Mouse (Mus musculus) heart, embryonic 15.5 days (tissue): Measurements from ENCODE around the gene Cyp4x1. TPM values are rescaled to one million over a fixed set of nuclear protein-coding genes. Genes with fewer than 3 reads are reported as not detected.

ENCODE experiments used
- ATAC-seq: fragments of 200-750 bp; cut with Nextera tagmentation; replicated peaks from 2 replicates; pipeline ENCODE4 v1.8.0; 2017; ENCODE audit warnings: low read depth, moderate TSS enrichment; ENCODE audit not compliant: insufficient number of reproducible peaks, insufficient read depth, low FRiP score
- H3K27ac ChIP-seq: fragments of 300-500 bp; sonication (generic); 2 replicates; pipeline ENCODE4 v1.5.1; 2015; ENCODE audit warnings: mild to moderate bottlenecking, inconsistent platforms
- H3K27me3 ChIP-seq: fragments of 300-500 bp; sonication (generic); 2 replicates; pipeline ENCODE4 v1.6.1; 2015; ENCODE audit warnings: inconsistent platforms
- H3K36me3 ChIP-seq: fragments of 300-500 bp; sonication (generic); 2 replicates; pipeline ENCODE4 v1.6.1; 2015; ENCODE audit warnings: mild to moderate bottlenecking, inconsistent platforms
- H3K4me1 ChIP-seq: fragments of 300-500 bp; sonication (generic); replicated peaks from 2 replicates; pipeline ENCODE4 v1.6.1; 2015; ENCODE audit warnings: inconsistent platforms
- H3K4me2 ChIP-seq: fragments of 300-500 bp; sonication (generic); 2 replicates; pipeline ENCODE4 v1.6.1; 2015; ENCODE audit warnings: inconsistent platforms, mild to moderate bottlenecking, moderate library complexity
- H3K4me3 ChIP-seq: fragments of 300-500 bp; sonication (generic); 2 replicates; pipeline ENCODE4 v1.5.1; 2015; ENCODE audit warnings: mild to moderate bottlenecking, inconsistent platforms
- H3K9ac ChIP-seq: fragments of 300-500 bp; sonication (generic); 2 replicates; pipeline ENCODE4 v1.6.1; 2015; ENCODE audit warnings: mild to moderate bottlenecking, inconsistent platforms
- H3K9me3 ChIP-seq: fragments of 300-500 bp; sonication (generic); replicated peaks from 2 replicates; pipeline ENCODE4 v1.6.1; 2016; ENCODE audit warnings: inconsistent platforms
- WGBS: fragments of 180-500 bp; shearing (Covaris S2); methylation state at CpG from one replicate; pipeline ENCODE4 v1.1.7; 2015; ENCODE audit warnings: mixed read lengths; 5-methylcytosine and 5-hydroxymethylcytosine counted together
- polyA plus RNA-seq: library from polyadenylated mRNA; unstranded; fragments of >200 nt; fragmentation: Nextera tagmentation; extraction: Ambion mirVana; gene quantifications from 2 replicates; pipeline ENCODE4 v1.2.1, GENCODE M21; 2015

The Cyp4x1 gene
- polyA plus RNA-seq, 1 experiment from 2014 or later, result not detected

DNA sequence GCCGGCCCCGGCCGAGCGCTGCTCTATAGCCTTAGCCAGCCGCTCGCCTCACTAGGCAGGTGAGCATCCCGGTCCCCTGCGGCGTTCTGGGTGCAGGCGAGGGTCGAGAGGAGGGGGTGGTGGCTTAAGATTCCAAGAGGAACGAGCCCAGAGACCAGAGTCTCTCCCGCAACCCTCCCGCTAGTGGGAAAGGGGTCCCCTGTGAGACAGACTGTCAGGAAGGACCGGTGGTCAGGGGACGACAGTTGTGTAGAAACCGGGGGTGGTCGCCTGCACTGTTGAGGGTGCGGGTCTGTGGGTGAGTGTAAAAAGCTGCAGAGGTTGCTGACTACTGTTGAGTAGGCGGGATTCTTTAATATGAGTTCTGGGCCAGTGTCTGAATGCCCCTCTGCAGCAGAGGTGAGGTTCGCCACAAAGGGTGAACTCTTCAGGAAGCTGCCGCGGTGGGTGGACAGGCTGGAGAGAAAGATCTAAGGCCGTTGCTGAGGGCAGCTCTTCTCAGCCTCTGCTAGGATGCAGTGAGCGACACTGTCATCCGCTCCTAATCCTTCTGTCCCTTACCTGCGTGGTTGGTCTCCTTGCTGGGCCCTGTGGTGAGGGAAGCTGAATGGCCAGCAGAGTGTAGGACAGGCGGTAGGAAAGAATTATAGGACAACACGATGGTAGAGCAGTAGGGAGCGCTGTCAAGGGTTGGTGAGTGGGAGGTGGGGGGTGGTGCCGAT lies 70.4 kb downstream of the Cyp4x1 start:
- Histone ChIP-seq H3K9me3 (no peaks in the 10 kb centered on the region), H3K4me1 (peaks cover 16% of the 10 kb centered on the region), H3K27ac (no peak overlapping the region)

DNA sequence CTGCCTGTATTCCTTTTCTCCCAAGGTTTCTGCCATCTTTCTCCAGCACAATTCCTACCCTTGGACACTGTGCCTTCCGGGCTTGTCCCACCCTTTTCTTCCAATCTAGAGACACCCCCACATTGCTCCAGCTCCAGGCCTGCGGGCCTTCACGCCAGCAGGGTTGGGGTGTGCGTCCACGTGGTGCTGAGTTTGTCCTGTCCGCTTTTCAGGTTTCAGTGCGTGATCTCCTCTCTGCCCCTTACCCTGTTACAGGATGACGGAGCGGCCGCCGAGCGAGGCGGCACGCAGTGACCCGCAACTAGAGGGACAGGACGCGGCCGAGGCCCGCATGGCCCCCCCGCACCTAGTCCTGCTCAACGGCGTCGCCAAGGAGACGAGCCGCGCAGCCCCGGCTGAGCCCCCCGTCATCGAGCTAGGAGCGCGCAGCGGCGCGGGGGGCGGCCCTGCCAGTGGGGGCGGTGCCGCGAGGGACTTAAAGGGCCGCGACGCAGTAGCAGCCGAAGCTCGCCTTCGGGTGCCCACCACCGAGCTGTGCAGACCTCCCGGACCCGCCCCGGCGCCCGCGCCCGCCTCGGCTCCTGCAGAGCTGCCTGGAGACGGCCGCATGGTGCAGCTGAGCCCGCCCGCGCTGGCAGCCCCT lies 71.1 kb downstream of the Cyp4x1 start:
- under 1% methylated on average over 58 of the region's 58 CpGs for WGBS
- no peaks in the 10 kb centered on the region for H3K36me3 ChIP-seq
- H3K27ac ChIP-seq, result no peak overlapping the region
- H3K9me3 ChIP-seq, result no peaks in the 10 kb centered on the region
- H3K4me3 ChIP-seq, result peak overlapping the region; percentile 59
- H3K27me3 ChIP-seq, result peaks cover 90% of the 10 kb centered on the region
- peaks cover 16% of the 10 kb centered on the region for H3K4me1 ChIP-seq
- H3K4me2 ChIP-seq, result peak overlapping the region; percentile 96
- peak; percentile 76 for ATAC-seq
- H3K9ac ChIP-seq, result peak overlapping the region; percentile 48

More for the DNA sequence above, 70.4 kb downstream of the Cyp4x1 start:
- peak overlapping the region; percentile 96 for H3K4me2 ChIP-seq
- H3K9ac ChIP-seq, result peak overlapping the region; percentile 48
- H3K4me3 ChIP-seq, result peak overlapping the region; percentile 59
- no peaks in the 10 kb centered on the region for H3K36me3 ChIP-seq
- peaks cover 90% of the 10 kb centered on the region for H3K27me3 ChIP-seq
- WGBS, result 4% methylated on average over 30 of the region's 31 CpGs
- ATAC-seq, result no peak

DNA sequence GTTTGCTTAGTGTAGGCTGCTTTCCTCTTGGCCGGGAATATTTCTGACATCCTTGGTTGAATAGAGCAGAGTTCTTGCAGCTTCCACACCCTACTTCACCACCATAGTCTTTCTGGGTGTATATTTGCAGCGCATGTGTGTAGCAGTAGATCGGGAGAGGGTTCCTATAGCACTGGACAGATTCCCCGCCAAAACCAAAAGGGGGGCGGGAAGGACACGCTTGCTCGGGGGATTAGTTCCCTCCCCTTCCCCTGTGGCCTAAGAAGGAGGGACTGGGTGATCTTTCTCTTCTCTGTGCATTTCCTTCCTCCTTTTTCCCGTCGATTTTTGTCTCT lies 71.6 kb downstream of the Cyp4x1 start:
- no peak overlapping the region; the same call in 1 of the 2 replicates for H3K9ac ChIP-seq
- peak overlapping the region; percentile 96 for H3K4me2 ChIP-seq
- H3K36me3 ChIP-seq, result no peaks in the 10 kb centered on the region
- peak; percentile 16; the same call in 1 of the 2 replicates for ATAC-seq
- H3K4me1 ChIP-seq, result peaks cover 19% of the 10 kb centered on the region
- peak overlapping the region; percentile 59 for H3K4me3 ChIP-seq
- no peak overlapping the region for H3K27ac ChIP-seq
- peaks cover 93% of the 10 kb centered on the region for H3K27me3 ChIP-seq
- H3K9me3 ChIP-seq, result no peaks in the 10 kb centered on the region
- 4% methylated on average over 9 of the region's 9 CpGs for WGBS

DNA sequence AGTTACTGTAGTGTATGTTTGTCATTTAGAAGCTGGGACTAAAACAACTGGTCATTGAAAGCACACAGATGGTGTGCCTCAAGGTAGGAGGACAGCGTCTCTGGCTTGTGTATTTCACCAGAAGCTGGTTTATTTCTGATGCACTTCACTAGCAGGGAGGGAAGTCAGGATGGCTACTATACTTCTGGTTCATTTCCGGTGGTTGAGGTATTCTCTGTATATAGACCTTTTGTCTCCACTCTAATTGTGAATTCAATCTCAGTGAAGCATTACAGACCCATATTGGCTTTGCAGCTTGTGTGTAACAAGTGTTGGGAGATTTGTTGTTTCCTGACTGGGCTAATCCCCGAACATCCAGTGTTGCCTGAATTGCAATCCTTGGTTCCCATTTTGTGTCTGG lies 73.3 kb downstream of the Cyp4x1 start:
- Histone ChIP-seq H3K4me3 (peak overlapping the region; percentile 51), H3K9me3 (no peaks in the 10 kb centered on the region), H3K4me1 (peaks cover 32% of the 10 kb centered on the region), H3K4me2 (peak overlapping the region; percentile 66), H3K27ac (no peak overlapping the region), H3K27me3 (peaks cover 93% of the 10 kb centered on the region), H3K9ac (no peak overlapping the region), H3K36me3 (no peaks in the 10 kb centered on the region)
- 16% methylated on average over 3 of the region's 3 CpGs for WGBS
- ATAC-seq, result no peak

DNA sequence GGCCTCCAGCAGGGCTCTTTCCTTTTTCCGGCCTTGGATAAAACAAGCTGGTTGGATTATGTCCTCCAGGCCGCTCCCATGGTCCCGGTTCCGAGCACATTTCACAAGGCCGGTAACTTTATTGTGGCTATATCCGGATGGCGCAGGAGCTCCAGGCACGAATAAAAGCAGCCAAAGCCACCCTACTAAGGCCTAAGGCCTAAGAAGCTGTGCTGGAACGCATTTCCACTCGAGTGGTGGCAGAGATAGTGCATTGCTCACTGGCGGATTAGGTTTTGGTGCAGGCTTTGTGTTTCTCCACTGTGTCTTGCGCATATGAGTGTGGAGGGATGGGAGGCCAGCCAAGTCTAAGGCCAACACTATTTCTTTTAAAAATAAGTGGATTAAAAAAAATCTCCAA lies 74.2 kb downstream of the Cyp4x1 start:
- peaks cover 32% of the 10 kb centered on the region for H3K4me1 ChIP-seq
- H3K4me3 ChIP-seq, result peak overlapping the region; percentile 51
- no peak for ATAC-seq
- H3K4me2 ChIP-seq, result peak overlapping the region; percentile 66
- WGBS, result 13% methylated on average over 12 of the region's 12 CpGs
- no peaks in the 10 kb centered on the region for H3K36me3 ChIP-seq
- no peak overlapping the region for H3K9ac ChIP-seq
- no peaks in the 10 kb centered on the region for H3K9me3 ChIP-seq
- H3K27ac ChIP-seq, result peak overlapping the region; percentile 75
- H3K27me3 ChIP-seq, result peaks cover 93% of the 10 kb centered on the region

- Histone ChIP-seq H3K9ac (peak overlapping the region; percentile 25; the same call in 1 of the 2 replicates), H3K9me3 (no peaks in the 10 kb centered on the region), H3K4me3 (peak overlapping the region; percentile 51), H3K27me3 (peaks cover 93% of the 10 kb centered on the region), H3K36me3 (no peaks in the 10 kb centered on the region), H3K27ac (peak overlapping the region; percentile 75), H3K4me2 (peak overlapping the region; percentile 66), H3K4me1 (peaks cover 31% of the 10 kb centered on the region)
- ATAC-seq, result no peak
- WGBS, result 3% methylated on average over 23 of the region's 23 CpGs
Observed at GRCm38 (mm10) chr4:115058871-115059590, 75.0 kb downstream of the Cyp4x1 start.

DNA sequence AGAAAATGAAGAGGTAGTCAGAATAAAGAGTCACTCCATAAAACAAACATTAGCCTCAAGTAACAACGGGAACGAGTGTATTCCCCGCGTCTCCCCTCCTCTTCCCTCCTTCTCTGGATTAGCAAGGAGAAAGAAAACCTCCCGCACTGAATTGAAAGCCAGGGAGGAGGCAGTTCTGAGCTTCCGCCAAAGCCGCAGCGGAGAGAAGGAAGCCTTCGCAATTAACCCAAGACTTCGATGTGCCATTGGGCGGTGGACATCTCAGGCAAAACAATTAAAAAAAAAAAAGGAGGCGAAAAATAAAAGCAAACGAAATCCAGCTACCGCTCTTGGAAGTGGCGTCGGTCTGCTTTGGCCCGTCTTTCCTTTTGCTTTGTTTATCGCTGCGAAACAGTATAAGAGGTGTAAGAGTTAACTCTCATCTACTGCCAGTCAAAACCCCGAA lies 75.7 kb downstream of the Cyp4x1 start:
- Histone ChIP-seq H3K4me3 (peak overlapping the region; percentile 51), H3K4me2 (peak overlapping the region; percentile 66), H3K36me3 (no peaks in the 10 kb centered on the region), H3K27me3 (peaks cover 88% of the 10 kb centered on the region), H3K9me3 (no peaks in the 10 kb centered on the region), H3K27ac (peak overlapping the region; percentile 75), H3K4me1 (peaks cover 25% of the 10 kb centered on the region), H3K9ac (peak overlapping the region; percentile 49)
- 1% methylated on average over 20 of the region's 20 CpGs for WGBS
- ATAC-seq, result no peak

GRCm38 (mm10) chr4:115057674-115058316 lies 76.3 kb downstream of the Cyp4x1 start:
- Histone ChIP-seq H3K27me3 (peaks cover 87% of the 10 kb centered on the region), H3K4me3 (peak overlapping the region; percentile 51), H3K4me2 (peak overlapping the region; percentile 66), H3K4me1 (peaks cover 23% of the 10 kb centered on the region), H3K36me3 (no peaks in the 10 kb centered on the region), H3K9me3 (no peaks in the 10 kb centered on the region), H3K27ac (peak overlapping the region; percentile 75), H3K9ac (peak overlapping the region; percentile 49)
- 0 out of 2 replicates have a peak, but pooled peaks have one; percentile 20 for ATAC-seq
- 3% methylated on average over 33 of the region's 33 CpGs for WGBS

DNA sequence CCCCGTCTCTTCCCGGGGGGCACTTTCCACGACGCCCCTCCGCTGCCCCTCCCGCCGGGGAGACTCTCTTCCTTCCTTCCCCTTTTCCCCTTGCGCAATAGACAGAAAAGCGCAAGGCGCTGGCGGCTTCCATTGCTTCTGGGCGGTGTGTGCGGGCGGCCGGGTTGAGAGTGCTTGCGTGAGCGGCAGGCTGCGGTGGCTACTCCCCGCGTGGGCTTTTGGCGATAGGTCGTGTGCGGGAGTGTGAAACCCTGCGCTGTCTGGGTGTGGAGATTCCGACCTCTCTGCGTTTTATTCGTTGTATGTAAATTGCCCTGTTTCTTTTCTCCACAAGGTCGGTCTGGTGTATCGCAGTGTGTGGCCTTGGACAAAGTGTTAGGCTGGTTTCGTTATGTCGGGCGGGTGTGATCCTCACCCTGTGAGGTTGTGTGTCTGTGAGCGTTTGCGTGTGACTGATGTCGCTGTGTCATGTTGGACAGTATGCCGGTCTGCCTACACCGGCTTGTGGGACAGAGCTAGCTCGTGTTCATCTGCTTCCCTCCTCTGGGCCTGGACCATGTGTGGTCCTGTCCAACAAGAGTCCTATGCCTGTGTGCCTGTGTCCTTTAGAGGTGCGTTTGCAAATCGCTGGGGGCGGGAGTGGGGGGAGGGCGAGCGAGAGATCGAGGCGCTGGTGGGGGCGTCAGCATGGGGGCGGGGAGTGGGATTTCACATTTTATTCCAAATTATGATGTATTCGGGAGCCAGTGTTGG lies 77.0 kb downstream of the Cyp4x1 start:
- H3K4me1 ChIP-seq, result peaks cover 26% of the 10 kb centered on the region
- no peaks in the 10 kb centered on the region for H3K36me3 ChIP-seq
- H3K9me3 ChIP-seq, result no peaks in the 10 kb centered on the region
- peak overlapping the region; percentile 49 for H3K9ac ChIP-seq
- peak overlapping the region; percentile 66 for H3K4me2 ChIP-seq
- H3K27ac ChIP-seq, result peak overlapping the region; percentile 75
- peak; percentile 51 for ATAC-seq
- WGBS, result under 1% methylated on average over 48 of the region's 48 CpGs
- peaks cover 88% of the 10 kb centered on the region for H3K27me3 ChIP-seq
- H3K4me3 ChIP-seq, result peak overlapping the region; percentile 51

GRCm38 (mm10) chr4:115056371-115056920 lies 77.6 kb downstream of the Cyp4x1 start, which contains the start of gene Tal1:
TSS of gene Tal1 (plus strand) at chr4:115056426.
- Histone ChIP-seq H3K9ac (peak within 1 kb of the TSS; percentile 49), H3K9me3 (no peaks in the 10 kb centered on the region), H3K27ac (peak within 1 kb of the TSS; percentile 75), H3K36me3 (no peaks in the 10 kb centered on the region), H3K27me3 (peaks cover 89% of the 10 kb centered on the region), H3K4me3 (peak within 1 kb of the TSS; percentile 51), H3K4me1 (peaks cover 29% of the 10 kb centered on the region), H3K4me2 (peak within 1 kb of the TSS; percentile 66)
- ATAC-seq, result peak; percentile 25
- under 1% methylated on average over 58 of the region's 60 CpGs for whole genome bisulfite sequencing
